Mouse (Mus musculus) inflammation-experienced regulatory T-cells, adult 16 weeks (primary cell): ENCODE data around the gene Yipf7. TPM values are rescaled to one million over a fixed set of nuclear protein-coding genes. Genes with fewer than 3 reads are reported as not detected.

Source experiments
- polyA plus RNA-seq: library from polyadenylated mRNA; unstranded; fragments of 100-300 nt; shearing (Covaris generic); gene quantifications from one replicate; pipeline ENCODE4 v1.2.1, GENCODE M21; 2017

The Yipf7 gene
- not detected for polyA plus RNA-seq

DNA sequence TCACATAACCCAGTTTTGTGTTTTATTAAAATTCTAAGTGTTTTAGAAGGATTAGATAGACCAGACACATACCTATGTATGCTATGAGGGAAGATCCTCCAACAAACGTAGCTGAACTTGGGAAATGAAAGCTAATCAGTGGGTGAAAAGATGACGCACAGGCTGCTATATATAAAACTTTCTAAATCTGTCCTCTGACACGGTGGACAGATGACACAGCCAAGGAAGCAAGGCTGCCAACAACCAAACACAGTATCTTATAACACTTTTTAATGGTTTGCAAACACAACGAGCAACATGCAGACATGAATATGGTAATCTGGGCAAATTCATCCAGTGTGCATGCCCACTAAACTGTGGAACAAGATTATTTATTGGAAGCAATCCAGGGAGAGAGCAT is at the start of gene Yipf7:
TSS of gene Yipf7 (minus strand) at position 160 of the 400 bp plus-strand sequence.

DNA sequence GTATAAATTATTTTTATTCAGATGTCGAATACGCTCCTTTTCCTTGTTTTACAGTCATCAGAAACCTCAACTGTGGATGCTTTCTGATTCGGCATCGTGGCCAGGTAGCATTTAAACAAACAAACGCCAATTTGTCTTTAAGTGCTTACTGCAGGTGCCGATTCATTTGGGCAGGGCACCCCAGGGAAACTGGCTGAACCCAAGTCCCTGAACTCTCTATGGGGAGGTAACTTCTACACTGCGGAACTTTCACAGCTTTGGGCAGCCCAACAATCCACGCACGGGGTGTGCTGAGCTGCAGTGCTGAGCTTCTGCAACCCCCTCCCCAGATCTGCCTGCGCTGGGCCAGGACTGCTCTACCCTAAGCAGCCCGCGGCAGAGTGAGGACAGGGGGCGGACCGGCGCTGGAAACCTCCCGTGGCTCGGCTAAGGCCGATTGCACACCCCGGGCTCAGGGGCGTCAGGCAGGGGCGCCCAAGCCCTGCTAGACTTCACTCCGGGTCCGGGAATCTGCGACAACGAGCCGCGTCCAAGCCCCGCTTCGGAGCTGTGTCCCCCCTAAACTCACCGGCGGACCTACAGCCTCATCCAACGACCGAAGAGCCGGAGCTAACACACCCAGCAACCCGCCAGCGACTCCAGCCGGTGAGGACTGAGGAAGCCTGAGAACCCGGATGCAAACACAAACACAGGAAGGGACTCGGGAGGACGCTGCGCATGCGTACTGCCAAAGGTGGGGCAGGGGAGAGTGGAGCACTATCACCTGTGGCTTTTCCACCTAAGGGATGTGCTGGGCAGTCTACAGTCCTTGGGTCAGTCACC is 49.4 kb upstream of the Yipf7 start, which contains the start of gene Gnpda2:
TSS of gene Gnpda2 (minus strand) at position 701 of the 822 bp plus-strand sequence.

DNA sequence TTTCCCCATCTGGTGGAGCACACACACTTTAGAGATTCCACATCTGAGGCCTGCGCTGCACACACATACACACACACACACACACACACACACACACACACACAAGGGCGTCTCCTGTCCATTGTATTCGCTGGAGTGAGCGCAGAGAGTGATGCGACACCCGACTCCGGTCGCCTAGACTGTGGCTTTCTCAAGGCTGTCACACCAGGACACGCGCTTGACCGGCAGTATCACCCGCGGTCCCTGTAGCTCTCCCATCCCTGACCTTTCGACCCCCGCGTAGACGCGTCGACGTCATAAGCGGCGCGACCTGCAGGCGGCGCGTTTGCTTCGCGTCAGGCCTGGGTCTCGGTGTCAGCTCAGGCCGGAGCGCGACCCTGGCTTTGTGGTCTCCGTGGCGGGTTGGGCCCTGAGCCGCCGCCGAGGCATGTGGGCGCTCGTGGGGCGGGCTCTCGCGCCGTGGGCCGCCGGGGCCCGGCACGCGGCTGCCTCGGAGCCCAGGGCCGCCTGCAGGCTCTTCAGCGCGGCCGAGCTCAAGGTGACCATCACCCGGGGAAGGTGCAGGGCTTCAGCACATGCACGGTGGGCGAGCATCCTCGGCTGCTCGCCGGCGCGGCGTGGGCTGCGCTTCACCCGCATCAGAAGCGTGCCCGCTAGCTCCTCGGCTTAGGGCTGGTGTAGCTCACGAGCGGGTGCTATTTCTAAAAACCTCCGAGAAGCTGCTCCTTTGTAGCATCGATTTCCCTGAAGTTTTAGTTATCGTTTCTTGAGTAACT is 14.4 kb upstream of the Yipf7 start, which contains the start of gene Guf1:
TSS of gene Guf1 (plus strand) at position 296 of the 776 bp plus-strand sequence.

Other genes starting within 250 kb of the Yipf7 start
- gene Kctd8, start 201.0 kb downstream of the Yipf7 start, polyA plus RNA-seq, result not detected
- 8.9 TPM for gene Guf1, start 14.3 kb upstream of the Yipf7 start, polyA plus RNA-seq
- gene Gnpda2, start 49.7 kb upstream of the Yipf7 start, polyA plus RNA-seq, result 84.0 TPM